Mouse (Mus musculus) embryonic facial prominence, embryonic 10.5 days (tissue): ENCODE measurements around the gene Atg9b. TPM values are rescaled to one million over a fixed set of nuclear protein-coding genes. Genes with fewer than 3 reads are reported as not detected.
"Not testable (repeated sequence)": the region's sequence is repeated elsewhere in the genome, so short reads cannot be mapped to it uniquely, and the experiment has no call there.

ENCODE experiments used
- DNase-seq: peaks from one replicate; pipeline ENCODE4 v3.0.0-alpha.2; 2017; ENCODE audit warnings: low spot score
- H3K27ac ChIP-seq: fragments of 300-500 bp; sonication (generic); replicated peaks from 2 replicates; pipeline ENCODE4 v1.5.1; 2016; ENCODE audit warnings: mild to moderate bottlenecking
- H3K27me3 ChIP-seq: fragments of 300-500 bp; sonication (generic); replicated peaks from 2 replicates; pipeline ENCODE4 v1.6.1; 2016; ENCODE audit warnings: low read depth, mild to moderate bottlenecking; ENCODE audit not compliant: poor library complexity, severe bottlenecking
- H3K36me3 ChIP-seq: fragments of 300-500 bp; sonication (generic); replicated peaks from 2 replicates; pipeline ENCODE4 v1.6.1; 2016; ENCODE audit warnings: mild to moderate bottlenecking, moderate library complexity
- H3K4me1 ChIP-seq: fragments of 300-500 bp; sonication (generic); 2 replicates; pipeline ENCODE4 v1.6.1; 2016
- H3K4me3 ChIP-seq: fragments of 300-500 bp; sonication (generic); 2 replicates; pipeline ENCODE4 v1.5.1; 2016; ENCODE audit warnings: mild to moderate bottlenecking, moderate library complexity
- H3K9me3 ChIP-seq: fragments of 300-500 bp; sonication (generic); 2 replicates; pipeline ENCODE4 v1.6.1; 2016; ENCODE audit warnings: mild to moderate bottlenecking
- WGBS: fragments of 180-500 bp; shearing (Covaris S2); methylation state at CpG from one replicate; pipeline ENCODE4 v1.1.7; 2016; 5-methylcytosine and 5-hydroxymethylcytosine counted together
- polyA plus RNA-seq: library from polyadenylated mRNA; unstranded; fragments of >200 nt; fragmentation: Nextera tagmentation; extraction: Ambion mirVana; gene quantifications from 2 replicates; pipeline ENCODE4 v1.2.1, GENCODE M21; 2016

The Atg9b gene
- polyA plus RNA-seq, 1 experiment from 2014 or later: 0.69 TPM

DNA sequence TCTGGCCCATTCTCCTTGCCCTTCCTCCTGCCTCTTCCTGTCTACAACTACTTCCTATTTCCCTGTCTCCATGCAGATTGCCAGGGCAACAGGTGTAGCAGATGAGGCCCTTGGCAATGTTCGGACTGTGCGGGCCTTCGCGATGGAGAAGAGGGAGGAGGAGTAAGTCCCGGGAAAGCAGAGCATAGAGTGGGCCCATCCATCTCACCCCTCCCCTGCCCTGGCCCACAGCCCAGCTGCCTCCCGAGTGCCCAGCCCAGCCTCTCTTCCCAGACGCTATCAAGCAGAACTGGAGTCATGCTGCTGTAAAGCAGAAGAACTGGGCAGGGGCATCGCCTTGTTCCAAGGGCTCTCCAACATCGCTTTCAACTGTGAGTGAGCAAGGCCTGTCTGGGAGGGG, 10.0 kb upstream of the Atg9b start:
- no peak overlapping the region for H3K27ac ChIP-seq
- no peaks in the 10 kb centered on the region for H3K27me3 ChIP-seq
- 88% methylated on average over 9 of the region's 9 CpGs for WGBS
- H3K4me3 ChIP-seq: no peak overlapping the region
- no peak for DNase-seq
- H3K36me3 ChIP-seq: peaks cover 66% of the 10 kb centered on the region
- peaks cover 7% of the 10 kb centered on the region; the same call in 1 of the 2 replicates for H3K4me1 ChIP-seq
- no peaks in the 10 kb centered on the region for H3K9me3 ChIP-seq

GRCm38 (mm10) chr5:24400911-24401605, 9.1 kb upstream of the Atg9b start:
- Histone ChIP-seq H3K4me1 (peaks cover 7% of the 10 kb centered on the region; the same call in 1 of the 2 replicates), H3K27me3 (no peaks in the 10 kb centered on the region), H3K4me3 (no peak overlapping the region), H3K36me3 (peaks cover 61% of the 10 kb centered on the region), H3K9me3 (no peaks in the 10 kb centered on the region), H3K27ac (no peak overlapping the region)
- WGBS: 92% methylated on average over 5 of the region's 5 CpGs
- no peak for DNase-seq

GRCm38 (mm10) chr5:24400362-24400761, 8.4 kb upstream of the Atg9b start:
- Histone ChIP-seq H3K27ac (no peak overlapping the region), H3K27me3 (no peaks in the 10 kb centered on the region), H3K4me3 (no peak overlapping the region), H3K36me3 (peaks cover 55% of the 10 kb centered on the region), H3K9me3 (no peaks in the 10 kb centered on the region), H3K4me1 (peaks cover 7% of the 10 kb centered on the region; the same call in 1 of the 2 replicates)
- WGBS: 89% methylated on average over 11 of the region's 11 CpGs
- DNase-seq: no peak

- WGBS: 86% methylated on average over 10 of the region's 10 CpGs
- Histone ChIP-seq H3K9me3 (no peaks in the 10 kb centered on the region), H3K27me3 (no peaks in the 10 kb centered on the region), H3K4me1 (peaks cover 10% of the 10 kb centered on the region; the same call in 1 of the 2 replicates), H3K27ac (no peak overlapping the region), H3K4me3 (no peak overlapping the region), H3K36me3 (peaks cover 50% of the 10 kb centered on the region)
- no peak for DNase-seq
These were observed 7.7 kb upstream of the Atg9b start for GRCm38 (mm10) chr5:24399686-24400085.

DNA sequence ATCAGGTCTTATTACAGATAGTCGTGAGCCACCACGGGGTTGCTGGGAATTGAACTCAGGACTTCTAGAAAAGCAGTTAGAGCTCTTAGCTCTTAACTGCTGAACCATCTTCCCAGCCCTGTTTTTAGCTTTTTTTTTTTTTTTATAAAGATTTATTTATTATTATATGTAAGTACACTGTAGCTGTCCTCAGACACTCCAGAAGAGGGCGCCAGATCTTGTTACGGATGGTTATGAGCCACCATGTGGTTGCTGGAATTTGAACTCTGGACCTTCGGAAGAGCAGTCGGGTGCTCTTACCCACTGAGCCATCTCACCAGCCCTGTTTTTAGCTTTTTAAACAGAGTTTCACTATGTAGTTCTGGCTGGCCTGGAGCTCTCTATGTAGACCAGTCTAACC, 4.3 kb upstream of the Atg9b start:
- not testable (repeated sequence) for H3K27me3 ChIP-seq, H3K27ac ChIP-seq, H3K4me3 ChIP-seq, H3K9me3 ChIP-seq, DNase-seq
- peaks cover 20% of the 10 kb centered on the region for H3K4me1 ChIP-seq
- peaks cover 19% of the 10 kb centered on the region for H3K36me3 ChIP-seq
- WGBS: 88% methylated on average over 6 of the region's 6 CpGs

GRCm38 (mm10) chr5:24394165-24394894, 2.4 kb upstream of the Atg9b start:
- Histone ChIP-seq H3K4me3 (peak overlapping the region; percentile 62), H3K36me3 (peaks cover 4% of the 10 kb centered on the region; the same call in 1 of the 2 replicates), H3K9me3 (no peaks in the 10 kb centered on the region), H3K4me1 (peaks cover 22% of the 10 kb centered on the region), H3K27me3 (peaks cover 25% of the 10 kb centered on the region), H3K27ac (peak overlapping the region; percentile 87)
- 1% methylated on average over 36 of the region's 36 CpGs for WGBS
- DNase-seq: peak; percentile 96

- Histone ChIP-seq H3K36me3 (peaks cover 4% of the 10 kb centered on the region; the same call in 1 of the 2 replicates), H3K27me3 (peaks cover 33% of the 10 kb centered on the region), H3K4me3 (peak within 1 kb of the TSS; percentile 62), H3K27ac (peak within 1 kb of the TSS; percentile 87), H3K9me3 (no peaks in the 10 kb centered on the region), H3K4me1 (peaks cover 30% of the 10 kb centered on the region)
- DNase-seq: peak; percentile 80
- WGBS: 23% methylated on average over 7 of the region's 7 CpGs
These were observed 1.6 kb upstream of the Atg9b start, which contains the start of gene Abcb8 for GRCm38 (mm10) chr5:24393392-24393997. Abcb8 (plus strand) TSS chr5:24393663.

- no peak overlapping the region for H3K27ac ChIP-seq
- peaks cover 38% of the 10 kb centered on the region for H3K4me1 ChIP-seq
- DNase-seq: no peak
- H3K36me3 ChIP-seq: peaks cover 4% of the 10 kb centered on the region; the same call in 1 of the 2 replicates
- WGBS: 79% methylated on average over 7 of the region's 7 CpGs
- H3K9me3 ChIP-seq: no peaks in the 10 kb centered on the region
- peaks cover 41% of the 10 kb centered on the region for H3K27me3 ChIP-seq
- H3K4me3 ChIP-seq: no peak overlapping the region
These were observed 781 bp upstream of the Atg9b start for GRCm38 (mm10) chr5:24392724-24393123.

GRCm38 (mm10) chr5:24389658-24390020, 2.3 kb downstream of the Atg9b start:
- Histone ChIP-seq H3K4me1 (peaks cover 44% of the 10 kb centered on the region), H3K36me3 (no peaks in the 10 kb centered on the region), H3K9me3 (no peaks in the 10 kb centered on the region), H3K4me3 (no peak overlapping the region), H3K27me3 (peaks cover 72% of the 10 kb centered on the region), H3K27ac (no peak overlapping the region; the same call in 1 of the 2 replicates)
- no peak for DNase-seq
- 78% methylated on average over 4 of the region's 4 CpGs for WGBS

- WGBS: 44% methylated on average over 7 of the region's 7 CpGs
- Histone ChIP-seq H3K36me3 (no peaks in the 10 kb centered on the region), H3K27ac (no peak overlapping the region; the same call in 1 of the 2 replicates), H3K27me3 (peaks cover 76% of the 10 kb centered on the region), H3K9me3 (no peaks in the 10 kb centered on the region), H3K4me1 (peaks cover 43% of the 10 kb centered on the region), H3K4me3 (no peak overlapping the region)
- peak; percentile 64 for DNase-seq
These were observed 2.8 kb downstream of the Atg9b start for GRCm38 (mm10) chr5:24389011-24389657.

DNA sequence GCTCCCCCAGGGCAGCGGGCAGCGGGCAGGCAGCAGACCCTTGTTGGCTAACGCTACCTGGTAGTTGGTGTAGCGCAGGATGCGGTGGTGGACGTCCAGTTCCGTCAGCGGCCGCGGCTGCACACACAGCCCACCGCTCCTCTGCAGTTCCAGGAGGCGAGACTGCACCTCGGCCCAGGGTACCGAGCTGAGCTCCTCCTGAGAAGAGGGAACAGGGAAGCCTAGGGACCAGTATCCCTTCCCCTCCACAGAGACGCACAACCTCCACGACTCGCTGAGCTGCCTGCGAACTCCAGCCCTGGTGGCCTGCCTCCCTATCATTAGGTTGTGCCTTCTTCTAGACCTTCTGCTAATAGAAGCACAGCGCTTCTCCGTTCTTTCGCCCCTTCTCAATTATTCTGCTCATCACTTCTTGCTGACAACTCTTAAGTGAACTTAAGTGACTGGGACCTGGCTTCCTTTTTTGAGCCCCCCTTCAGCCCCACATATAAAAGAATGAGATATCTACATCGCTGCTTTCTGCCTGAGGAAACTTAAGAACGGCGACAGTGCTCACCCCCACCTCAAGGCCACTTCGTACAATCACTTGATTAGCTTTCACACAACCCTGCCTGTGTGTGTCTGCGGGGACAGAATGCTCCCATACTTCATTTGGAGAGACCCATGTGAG, 3.6 kb downstream of the Atg9b start:
- Histone ChIP-seq H3K9me3 (no peaks in the 10 kb centered on the region), H3K4me1 (peaks cover 42% of the 10 kb centered on the region), H3K36me3 (no peaks in the 10 kb centered on the region), H3K4me3 (peak overlapping the region; percentile 66), H3K27ac (peak overlapping the region; percentile 78), H3K27me3 (peaks cover 76% of the 10 kb centered on the region)
- WGBS: 24% methylated on average over 26 of the region's 26 CpGs
- no peak for DNase-seq
